30 mouse cellular contexts compared by ENCODE assay signal in the genomic region with DNA sequence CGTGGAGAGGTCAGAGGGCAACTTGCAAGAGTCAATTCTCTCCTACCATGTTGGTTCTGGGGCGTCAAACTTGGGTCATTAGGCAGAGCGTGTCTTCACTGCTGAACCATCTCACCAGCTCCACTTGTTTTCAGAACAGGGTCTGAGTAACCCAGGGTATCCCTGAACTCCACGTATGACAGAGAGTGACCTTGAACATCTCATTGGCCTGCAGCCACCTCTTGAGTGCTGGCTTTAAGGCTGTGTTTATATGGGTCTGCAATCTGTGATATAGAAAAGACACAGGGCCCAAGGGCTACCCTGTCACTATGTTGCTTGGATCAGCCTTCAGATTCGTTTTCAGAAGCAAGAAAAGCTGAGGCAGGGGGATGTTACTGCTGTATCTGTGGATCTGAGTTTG. TPM values are rescaled to one million over a fixed set of nuclear protein-coding genes. Genes with fewer than 3 reads are reported as not detected.
A peak's percentile ranks its signal among the peaks of the same experiment; 100 is the strongest.
DNase-seq lines count a peak whose midpoint lies in the region; ATAC-seq and TF ChIP-seq lines count a peak whose summit lies in the region.
"Had no signal": no experiment of that assay in that cellular context is flagged by ENCODE, and none has a peak within 500 bp of the region (broad histone marks: within the 10 kb centered on the region; RNA-seq: fewer than 3 reads in every experiment).

No protein-coding gene starts in this region.

- no peak overlapping the region for H3K9ac ChIP-seq in midbrain, embryonic 11.5 days (ENCODE audit: low read length)
- no peak overlapping the region for H3K9ac ChIP-seq in midbrain, postnatal 0 days (replicated peaks; ENCODE audit: low read length, poor library complexity, severe bottlenecking)
- H3K9ac ChIP-seq in ES-Bruce4 (ENCODE audit: low read depth, poor library complexity, severe bottlenecking) = no peak overlapping the region
- H3K9ac ChIP-seq: embryonic facial prominence, embryonic 13.5 days; embryonic facial prominence, embryonic 15.5 days; forebrain, embryonic 12.5 days had no signal

- H3K4me3 ChIP-seq in heart, embryonic 10.5 days = no peak overlapping the region
- no peak overlapping the region for H3K4me3 ChIP-seq in midbrain, embryonic 11.5 days (ENCODE audit: low read depth, low read length)
- no peak overlapping the region for H3K4me3 ChIP-seq in midbrain, postnatal 0 days (ENCODE audit: low read depth, low read length)
- no peak overlapping the region for H3K4me3 ChIP-seq in ES-Bruce4 (ENCODE audit: low read depth, low read length)
- H3K4me3 ChIP-seq: embryonic facial prominence, embryonic 13.5 days; embryonic facial prominence, embryonic 15.5 days; erythroblast, embryonic 14.5 days; forebrain, embryonic 10.5 days; forebrain, embryonic 12.5 days had no signal

- peak; percentile 79 for DNase-seq in heart, adult 11 months
- no peak for DNase-seq in heart, embryonic 10.5 days (ENCODE audit: low spot score)
- peak; percentile 10 for DNase-seq in midbrain, embryonic 11.5 days (ENCODE audit: low spot score, missing footprints)
- no peak for DNase-seq in midbrain, postnatal 0 days (ENCODE audit: low spot score)
- no peak for DNase-seq in cerebellum, adult 9-11 months
- DNase-seq in right cerebral cortex, postnatal 25 days = no peak
- DNase-seq: adrenal gland, postnatal 10 days; cerebellum, adult 11-12 months; cerebellum, adult 2 months; cerebellum, adult 9-10 months; cerebellum, postnatal 14 days; cerebellum, postnatal 36 days; embryo, embryonic 11 days had no signal

- H3K27me3 ChIP-seq in heart, embryonic 10.5 days (ENCODE audit: insufficient read depth, poor library complexity, severe bottlenecking) = peaks cover 15% of the 10 kb centered on the region; the same call in 1 of the 2 replicates
- no peaks in the 10 kb centered on the region; the same call in 1 of the 2 replicates for H3K27me3 ChIP-seq in midbrain, embryonic 11.5 days (ENCODE audit: control insufficient read depth, insufficient read depth, low read length)
- H3K27me3 ChIP-seq in midbrain, postnatal 0 days (ENCODE audit: insufficient read depth, low read length) = no peaks in the 10 kb centered on the region
- H3K27me3 ChIP-seq in ES-Bruce4 (ENCODE audit: control insufficient read depth, insufficient read depth, low read length, poor library complexity, severe bottlenecking) = no peaks in the 10 kb centered on the region
- H3K27me3 ChIP-seq: Patski had no signal

- no peak for ATAC-seq in midbrain, embryonic 11.5 days (ENCODE audit: low FRiP score)
- no peak for ATAC-seq in midbrain, postnatal 0 days (ENCODE audit: low FRiP score)
- ATAC-seq: activated CD4-positive, CD25-positive, alpha-beta regulatory T cell, adult 4 months; forebrain, embryonic 14.5 days; forebrain, embryonic 16.5 days; Patski had no signal

- H3K36me3 ChIP-seq in heart, embryonic 10.5 days = no peaks in the 10 kb centered on the region
- no peaks in the 10 kb centered on the region for H3K36me3 ChIP-seq in midbrain, embryonic 11.5 days (ENCODE audit: control insufficient read depth, insufficient read depth, low read length)
- no peaks in the 10 kb centered on the region for H3K36me3 ChIP-seq in midbrain, postnatal 0 days (ENCODE audit: insufficient read depth, low read length)
- H3K36me3 ChIP-seq in ES-Bruce4 (ENCODE audit: control insufficient read depth, insufficient read depth, low read length, poor library complexity, severe bottlenecking) = no peaks in the 10 kb centered on the region
- H3K36me3 ChIP-seq: embryonic facial prominence, embryonic 13.5 days; embryonic facial prominence, embryonic 15.5 days; forebrain, embryonic 10.5 days; forebrain, embryonic 12.5 days; G1E had no signal

- H3K27ac ChIP-seq in heart, embryonic 10.5 days = no peak overlapping the region
- no peak overlapping the region for H3K27ac ChIP-seq in midbrain, embryonic 11.5 days (ENCODE audit: low read depth, low read length)
- H3K27ac ChIP-seq in midbrain, postnatal 0 days (ENCODE audit: low read depth, low read length) = no peak overlapping the region
- peak overlapping the region; percentile 88 for H3K27ac ChIP-seq in ES-Bruce4 (ENCODE audit: insufficient read depth, low read length)
- H3K27ac ChIP-seq: embryonic facial prominence, embryonic 13.5 days; embryonic facial prominence, embryonic 15.5 days; forebrain, embryonic 10.5 days; forebrain, embryonic 12.5 days had no signal

- TF ChIP-seq CTCF in midbrain, postnatal 0 days (IDR thresholded peaks at IDR 0.05) = no peak
- TF ChIP-seq CTCF in ES-Bruce4 (IDR thresholded peaks at IDR 0.05; ENCODE audit: low read depth, low read length) = no peak

- H3K4me2 ChIP-seq in midbrain, embryonic 11.5 days = no peak overlapping the region
- no peak overlapping the region for H3K4me2 ChIP-seq in midbrain, postnatal 0 days (ENCODE audit: low read depth, low read length, poor library complexity, severe bottlenecking)
- H3K4me2 ChIP-seq: embryonic facial prominence, embryonic 13.5 days; embryonic facial prominence, embryonic 15.5 days; forebrain, embryonic 12.5 days had no signal

- no peak for TF ChIP-seq EP300 in ES-Bruce4 (IDR thresholded peaks at IDR 0.05; ENCODE audit: insufficient read depth, low read depth, low read length)

- no peak for TF ChIP-seq POLR2A in ES-Bruce4 (IDR thresholded peaks at IDR 0.05; ENCODE audit: insufficient read depth, low read length)

- WGBS in heart, embryonic 10.5 days = 81% methylated on average over 5 of the region's 5 CpGs
- WGBS in midbrain, embryonic 11.5 days = 88% methylated on average over 5 of the region's 5 CpGs
- 80% methylated on average over 5 of the region's 5 CpGs for WGBS in midbrain, postnatal 0 days

- H3K9me3 ChIP-seq in heart, embryonic 10.5 days = no peaks in the 10 kb centered on the region
- no peaks in the 10 kb centered on the region for H3K9me3 ChIP-seq in midbrain, embryonic 11.5 days (ENCODE audit: control insufficient read depth, low read length)
- no peaks in the 10 kb centered on the region for H3K9me3 ChIP-seq in midbrain, postnatal 0 days (ENCODE audit: low read length)
- H3K9me3 ChIP-seq in ES-Bruce4 (replicated peaks; ENCODE audit: control insufficient read depth, insufficient read depth, low read length, poor library complexity, severe bottlenecking) = no peaks in the 10 kb centered on the region
- H3K9me3 ChIP-seq: embryonic facial prominence, embryonic 13.5 days; embryonic facial prominence, embryonic 15.5 days; forebrain, embryonic 10.5 days; forebrain, embryonic 12.5 days; G1E had no signal

- H3K4me1 ChIP-seq in heart, embryonic 10.5 days = no peaks in the 10 kb centered on the region
- H3K4me1 ChIP-seq in midbrain, embryonic 11.5 days (ENCODE audit: control insufficient read depth, insufficient read depth, low read length) = peaks cover 3% of the 10 kb centered on the region
- no peaks in the 10 kb centered on the region for H3K4me1 ChIP-seq in midbrain, postnatal 0 days (ENCODE audit: insufficient read depth, low read length)
- peaks cover 3% of the 10 kb centered on the region for H3K4me1 ChIP-seq in ES-Bruce4 (ENCODE audit: control insufficient read depth, insufficient read depth, low read length)
- H3K4me1 ChIP-seq: embryonic facial prominence, embryonic 13.5 days; embryonic facial prominence, embryonic 15.5 days; forebrain, embryonic 10.5 days had no signal

RNA-seq across cellular contexts. Expression of gene Lrrc2, which starts 8.3 kb away (rescaled TPM):
- polyA plus RNA-seq in heart, embryonic 10.5 days (2016; fragmentation: Nextera tagmentation; extraction: Ambion mirVana) = 0.68 and 1.3 TPM in 2 replicates
- polyA plus RNA-seq in midbrain, embryonic 11.5 days (2014; fragmentation: Nextera tagmentation; extraction: Ambion mirVana) = 0.04 TPM in 1 of 2 replicates, not detected in the other
- 0.28 and 0.93 TPM in 2 replicates for total RNA-seq in midbrain, postnatal 0 days (2014; rRNA removed)
- 1.1 TPM in 2 replicates for polyA plus RNA-seq in midbrain, postnatal 0 days (2015; fragmentation: Nextera tagmentation; extraction: Ambion mirVana)
- 5.8 and 11.9 TPM in 2 replicates for polyA plus RNA-seq in ES-Bruce4 (2011; ENCODE audit: insufficient read depth, insufficient read length, low read depth, missing spikeins)
- polyA plus RNA-seq: erythroblast, embryonic 14.5 days; forebrain, embryonic 12.5 days; G1E; Patski had no signal

RNA-seq across cellular contexts. Expression of gene Tdgf1, which starts 13.7 kb away (rescaled TPM):
- polyA plus RNA-seq in heart, embryonic 10.5 days (2016; fragmentation: Nextera tagmentation; extraction: Ambion mirVana) = 0.51 and 1.3 TPM in 2 replicates
- not detected in 2 replicates for polyA plus RNA-seq in midbrain, embryonic 11.5 days (2014; fragmentation: Nextera tagmentation; extraction: Ambion mirVana)
- not detected in 2 replicates for total RNA-seq in midbrain, postnatal 0 days (2014; rRNA removed)
- not detected in 2 replicates for polyA plus RNA-seq in midbrain, postnatal 0 days (2015; fragmentation: Nextera tagmentation; extraction: Ambion mirVana)
- 462 and 483 TPM in 2 replicates for polyA plus RNA-seq in ES-Bruce4 (2011; ENCODE audit: insufficient read depth, insufficient read length, low read depth, missing spikeins)
- total RNA-seq: adrenal gland, adult 18-20 months; adrenal gland, postnatal 10 days; adrenal gland, postnatal 36 days; common myeloid progenitor, adult 5-6 weeks had no signal
- polyA plus RNA-seq: C2C12; embryonic facial prominence, embryonic 11.5 days; erythroblast, embryonic 14.5 days; forebrain, embryonic 12.5 days; forebrain, embryonic 14.5 days; forebrain, embryonic 16.5 days; G1E; Patski had no signal

RNA-seq across cellular contexts. Expression of gene Rtp3, which starts 30.7 kb away (rescaled TPM):
- 0.15 TPM in 1 of 2 replicates, not detected in the other for polyA plus RNA-seq in heart, embryonic 10.5 days (2016; fragmentation: Nextera tagmentation; extraction: Ambion mirVana)
- 0.11 TPM in 2 replicates for polyA plus RNA-seq in midbrain, embryonic 11.5 days (2014; fragmentation: Nextera tagmentation; extraction: Ambion mirVana)
- total RNA-seq in midbrain, postnatal 0 days (2014; rRNA removed) = not detected in 2 replicates
- polyA plus RNA-seq in midbrain, postnatal 0 days (2015; fragmentation: Nextera tagmentation; extraction: Ambion mirVana) = 0.06 TPM in 1 of 2 replicates, not detected in the other
- polyA plus RNA-seq in ES-Bruce4 (2011; ENCODE audit: insufficient read depth, insufficient read length, low read depth, missing spikeins) = not detected in 2 replicates
- total RNA-seq: common myeloid progenitor, adult 5-6 weeks had no signal
- polyA plus RNA-seq: activated CD4-positive, CD25-positive, alpha-beta regulatory T cell, adult 4 months; C2C12; embryonic facial prominence, embryonic 15.5 days; erythroblast, embryonic 14.5 days; forebrain, embryonic 10.5 days; forebrain, embryonic 12.5 days; forebrain, embryonic 14.5 days; forebrain, embryonic 16.5 days; G1E had no signal

RNA-seq across cellular contexts. Expression of gene Fam240a, which starts 43.0 kb away (rescaled TPM):
- polyA plus RNA-seq in heart, embryonic 10.5 days (2016; fragmentation: Nextera tagmentation; extraction: Ambion mirVana) = not detected in 2 replicates
- not detected in 2 replicates for polyA plus RNA-seq in midbrain, embryonic 11.5 days (2014; fragmentation: Nextera tagmentation; extraction: Ambion mirVana)
- not detected in 2 replicates for total RNA-seq in midbrain, postnatal 0 days (2014; rRNA removed)
- polyA plus RNA-seq in midbrain, postnatal 0 days (2015; fragmentation: Nextera tagmentation; extraction: Ambion mirVana) = not detected in 2 replicates
- polyA plus RNA-seq in ES-Bruce4 (2011; ENCODE audit: insufficient read depth, insufficient read length, low read depth, missing spikeins) = not detected in 2 replicates
- total RNA-seq: adrenal gland, adult 18-20 months; adrenal gland, postnatal 10 days; adrenal gland, postnatal 36 days; common myeloid progenitor, adult 5-6 weeks; G1E had no signal
- polyA plus RNA-seq: C2C12; cerebellum, adult 2 months; embryonic facial prominence, embryonic 11.5 days; embryonic facial prominence, embryonic 13.5 days; embryonic facial prominence, embryonic 15.5 days; erythroblast, embryonic 14.5 days; forebrain, embryonic 10.5 days; forebrain, embryonic 12.5 days; forebrain, embryonic 14.5 days; forebrain, embryonic 16.5 days; frontal cortex, adult 2 months; G1E; Patski had no signal

RNA-seq across cellular contexts. Expression of gene Ltf, which starts 59.4 kb away (rescaled TPM):
- polyA plus RNA-seq in heart, embryonic 10.5 days (2016; fragmentation: Nextera tagmentation; extraction: Ambion mirVana) = 0.40 TPM in 1 of 2 replicates, not detected in the other
- polyA plus RNA-seq in midbrain, embryonic 11.5 days (2014; fragmentation: Nextera tagmentation; extraction: Ambion mirVana) = 0.27 and 0.44 TPM in 2 replicates
- total RNA-seq in midbrain, postnatal 0 days (2014; rRNA removed) = 0.93 TPM in 1 of 2 replicates, not detected in the other
- polyA plus RNA-seq in midbrain, postnatal 0 days (2015; fragmentation: Nextera tagmentation; extraction: Ambion mirVana) = 0.82 and 1.4 TPM in 2 replicates
- not detected in 2 replicates for polyA plus RNA-seq in ES-Bruce4 (2011; ENCODE audit: insufficient read depth, insufficient read length, low read depth, missing spikeins)
- polyA plus RNA-seq: activated CD4-positive, CD25-positive, alpha-beta regulatory T cell, adult 4 months; C2C12; erythroblast, embryonic 14.5 days; forebrain, embryonic 10.5 days; G1E had no signal

Comparison
In these comparisons a context has a peak if more than half of its experiments do, and no peak if none do; other contexts are left out.
1. DNase-seq: peak in heart, adult 11 months (single experiment) and midbrain, embryonic 11.5 days (single experiment); none in heart, embryonic 10.5 days (single experiment), midbrain, postnatal 0 days (single experiment), cerebellum, adult 9-11 months (single experiment) and right cerebral cortex, postnatal 25 days (single experiment).
2. RNA of gene Tdgf1, which starts 13.7 kb away (polyA plus RNA-seq): 462 to 483 TPM in ES-Bruce4; 0.51 to 1.3 TPM in heart, embryonic 10.5 days, not detected in midbrain, embryonic 11.5 days and not detected in midbrain, postnatal 0 days; every median in the first group is over 100 times any median in the second.